Mouse (Mus musculus): ENCODE data around the gene Pdcd1lg2.
A peak's percentile ranks its signal among the peaks of the same experiment; 100 is the strongest.
"Not testable (repeated sequence)": the region's sequence is repeated elsewhere in the genome, so short reads cannot be mapped to it uniquely, and the experiment has no call there.

Pdcd1lg2 gene

DNA sequence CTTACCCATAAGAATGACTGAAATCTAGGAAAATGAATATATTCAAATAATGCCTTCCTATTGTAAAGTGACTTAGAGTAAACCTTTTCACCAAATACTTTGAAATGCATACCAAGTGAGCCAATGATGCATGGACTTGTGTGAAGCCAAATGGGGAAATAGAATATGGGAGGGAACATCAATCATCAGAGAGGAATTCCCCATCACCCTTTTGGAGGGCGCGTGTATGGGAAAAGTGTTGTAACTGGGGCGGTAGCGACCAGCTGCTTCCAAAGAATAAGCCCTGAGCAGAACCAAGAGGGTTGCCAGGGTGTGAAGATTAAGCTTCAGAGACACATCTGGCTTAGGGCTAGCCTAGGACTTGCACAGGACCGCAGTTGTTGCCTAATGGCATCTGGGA, 27.4 kb upstream of the Pdcd1lg2 start:
- no peak for DNase-seq (ENCODE audit: low spot score in 2 of 2)

DNA sequence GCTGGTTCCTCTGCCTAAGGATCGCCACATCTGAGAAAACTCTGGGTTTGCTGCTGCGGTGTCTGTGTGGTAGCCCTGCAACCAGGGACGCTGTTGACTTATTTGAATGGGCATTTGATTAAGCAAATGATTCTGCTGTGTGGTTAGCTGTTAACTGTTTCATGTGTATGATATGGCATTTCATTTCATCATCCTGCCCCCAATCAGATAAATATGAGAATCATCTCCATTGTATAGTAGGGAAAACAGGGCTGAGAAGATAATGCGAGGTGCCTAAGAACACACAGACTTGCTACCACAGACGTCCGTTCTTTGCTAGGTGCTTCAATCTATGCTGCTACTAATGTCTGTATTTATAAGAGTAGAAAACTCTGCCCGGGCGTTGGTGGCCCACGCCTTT, 26.3 kb upstream of the Pdcd1lg2 start:
- no peak for DNase-seq (ENCODE audit: low spot score in 2 of 2)

DNA sequence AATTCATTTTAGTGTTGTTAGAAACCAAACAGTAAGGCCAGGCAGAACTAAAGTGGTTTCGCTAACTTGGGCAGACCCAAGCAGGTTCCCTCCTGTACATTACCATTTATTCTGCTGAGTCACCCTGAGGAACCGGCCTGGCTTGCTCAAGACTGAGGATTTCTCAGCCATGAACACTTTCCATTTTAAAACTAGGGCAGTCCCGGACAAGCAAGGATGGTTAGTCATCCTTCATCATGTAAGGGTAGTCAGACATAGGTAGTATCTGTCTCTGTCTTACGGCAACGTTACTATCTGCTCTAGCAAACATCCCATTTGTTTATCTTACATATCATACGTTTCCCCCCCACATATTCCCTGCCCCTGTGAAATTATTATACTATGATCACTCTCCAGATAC, 25.7 kb upstream of the Pdcd1lg2 start:
- DNase-seq (ENCODE audit: low spot score in 2 of 2), result no peak

DNA sequence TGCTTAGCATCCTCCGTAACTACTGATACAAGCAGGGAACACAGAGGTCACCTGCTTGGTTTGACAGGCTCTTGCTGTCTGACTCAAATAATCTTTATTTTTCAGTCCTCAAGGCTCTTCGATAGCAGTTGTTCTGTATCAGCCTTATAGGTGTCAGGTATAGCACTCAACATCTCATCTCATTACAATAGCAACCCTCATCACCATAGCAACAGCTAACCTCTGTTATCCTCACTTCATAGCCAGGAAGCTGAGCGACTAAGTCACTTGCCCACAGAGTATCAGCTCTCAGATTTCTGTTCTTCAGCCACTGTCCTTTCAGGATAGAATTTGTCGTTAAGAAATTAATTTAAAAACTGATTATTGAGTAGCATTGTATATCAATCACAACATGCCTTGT, 24.9 kb upstream of the Pdcd1lg2 start:
- DNase-seq (ENCODE audit: low spot score in 2 of 2), result no peak

DNA sequence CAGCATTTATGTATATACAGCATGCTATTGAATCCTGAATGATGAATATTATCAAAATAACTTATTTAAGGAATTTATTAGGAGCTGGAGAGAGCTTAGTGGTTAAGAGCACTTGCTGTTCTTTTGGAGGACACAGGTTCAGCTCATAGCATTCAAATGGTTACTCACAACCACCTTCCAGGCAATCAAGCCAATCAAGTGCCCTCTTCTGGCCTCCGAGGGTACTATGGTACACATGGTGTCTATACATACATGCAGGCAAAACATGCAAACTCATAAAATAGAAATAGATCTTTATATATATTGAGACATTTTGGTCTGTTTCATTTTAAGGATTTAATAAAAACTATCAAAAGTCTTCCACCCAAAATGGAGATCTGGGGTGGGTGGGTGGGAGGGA, 21.9 kb upstream of the Pdcd1lg2 start:
- DNase-seq (ENCODE audit: low spot score in 2 of 2), result no peak

DNA sequence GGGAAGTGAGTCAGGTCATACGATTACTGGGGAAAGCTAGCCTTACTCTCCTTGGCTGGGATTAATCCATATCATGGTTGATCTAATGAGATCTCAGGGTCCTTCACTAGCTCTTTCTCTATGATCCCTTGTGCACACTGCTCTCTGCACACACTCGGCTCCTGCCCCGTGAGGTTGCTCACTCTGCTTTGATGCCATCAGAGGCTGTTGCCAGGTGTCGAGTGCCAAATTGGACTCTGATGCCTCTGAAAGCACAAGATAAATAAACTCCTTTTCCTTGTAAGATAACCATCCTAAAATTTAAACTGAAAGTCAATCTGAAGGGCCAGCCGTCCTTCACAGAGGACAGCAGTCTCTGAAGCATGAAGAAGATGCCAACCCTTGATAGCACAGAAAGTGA, 20.2 kb upstream of the Pdcd1lg2 start:
- no peak for DNase-seq (ENCODE audit: low spot score in 2 of 2)

DNA sequence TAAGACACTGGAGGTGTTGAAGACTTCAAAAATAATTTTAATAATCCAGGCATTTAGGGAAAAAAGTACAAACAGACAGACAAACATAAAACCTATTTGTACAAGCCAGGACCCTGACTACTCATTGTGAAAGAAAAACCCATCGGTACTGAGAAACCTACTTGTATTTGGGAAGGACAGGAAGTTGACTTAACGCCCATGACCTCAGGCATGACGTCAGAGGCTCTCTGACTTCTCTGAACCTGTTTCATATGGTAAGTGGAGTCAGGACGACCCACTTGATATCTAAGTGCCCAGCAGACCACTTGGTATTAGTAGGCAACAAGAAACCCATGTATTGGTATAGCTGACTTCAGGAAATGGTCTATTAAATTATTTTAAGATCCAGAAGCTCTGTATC, 19.4 kb upstream of the Pdcd1lg2 start:
- DNase-seq (ENCODE audit: low spot score in 2 of 2), result no peak

DNA sequence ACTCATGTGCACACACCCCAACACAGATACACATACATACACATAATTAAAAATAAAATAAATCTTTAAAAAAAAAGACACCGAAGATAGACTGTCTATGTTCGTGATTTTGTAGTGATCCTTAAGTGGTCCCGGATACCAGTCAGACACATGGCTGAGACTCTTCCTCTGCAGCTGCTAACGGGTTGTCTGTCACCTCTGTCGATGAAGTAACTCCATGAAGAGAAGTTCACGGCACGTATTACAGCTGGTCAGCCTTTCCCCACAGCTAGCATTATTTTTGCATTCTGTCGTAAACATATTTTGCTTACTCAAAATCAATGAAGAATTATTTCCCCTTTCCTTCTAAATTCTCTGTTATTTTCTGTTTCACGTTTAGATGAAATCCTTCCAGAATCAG, 17.4 kb upstream of the Pdcd1lg2 start:
- DNase-seq (ENCODE audit: low spot score in 2 of 2), result no peak

DNA sequence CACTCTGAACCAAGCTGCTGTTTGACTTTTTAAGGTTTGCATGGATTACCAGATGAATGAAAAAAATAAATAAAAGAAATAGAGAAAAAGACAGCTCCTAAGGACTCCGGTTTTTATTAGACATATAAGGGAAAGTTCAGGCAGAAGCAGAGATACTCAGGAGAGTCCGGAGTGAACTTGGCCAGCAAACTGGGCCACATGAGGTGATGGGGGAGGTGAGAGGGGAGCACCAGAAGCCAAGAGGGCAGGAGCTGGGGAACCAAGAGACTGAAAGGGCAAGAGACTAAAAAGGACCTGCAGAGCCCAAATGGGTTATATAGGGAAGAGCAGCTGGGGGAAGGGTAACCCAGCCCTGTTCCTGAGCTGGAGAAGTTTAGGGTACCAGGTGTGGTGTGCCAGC, 16.0 kb upstream of the Pdcd1lg2 start:
- no peak for DNase-seq (ENCODE audit: low spot score in 2 of 2)

DNA sequence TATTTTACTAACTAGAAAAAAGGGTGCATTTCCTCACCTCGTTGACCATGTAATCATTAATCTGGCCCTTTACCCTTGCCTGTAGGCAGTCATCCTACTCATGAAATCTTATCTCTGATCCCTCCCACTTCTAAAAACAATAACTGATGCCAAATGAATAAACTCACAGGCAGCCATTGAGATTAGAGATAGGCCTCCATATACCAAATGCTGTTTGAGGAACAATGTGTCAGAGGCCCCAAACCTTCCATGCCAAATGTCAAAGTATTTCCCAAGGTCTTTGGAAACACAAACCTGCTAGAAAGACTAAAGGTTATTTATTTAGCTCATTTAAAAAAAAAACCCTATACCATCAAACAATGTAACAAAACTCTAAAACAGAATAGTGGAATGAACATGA, 14.4 kb upstream of the Pdcd1lg2 start:
- DNase-seq (ENCODE audit: low spot score in 2 of 2), result no peak

DNA sequence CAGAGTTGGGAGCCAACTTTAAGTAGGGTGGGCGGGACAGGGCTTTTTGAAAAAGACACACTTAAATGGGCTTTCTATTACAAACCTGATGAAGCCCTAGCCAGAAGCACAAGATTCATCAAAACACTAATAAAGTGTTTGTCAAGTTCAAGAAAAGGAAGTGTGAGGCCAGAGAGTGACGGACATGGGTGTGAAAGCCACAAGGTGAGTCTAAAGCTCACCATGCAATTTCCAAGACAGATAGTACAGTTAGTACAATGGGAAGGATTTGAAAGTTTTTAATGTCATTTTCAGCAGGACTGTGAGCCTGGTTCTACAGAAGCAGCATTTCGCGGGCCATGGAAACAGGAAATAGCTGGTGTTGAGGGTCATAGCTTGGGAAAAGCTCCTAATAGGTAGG, 10.9 kb upstream of the Pdcd1lg2 start:
- DNase-seq (ENCODE audit: low spot score in 2 of 2), result no peak

DNA sequence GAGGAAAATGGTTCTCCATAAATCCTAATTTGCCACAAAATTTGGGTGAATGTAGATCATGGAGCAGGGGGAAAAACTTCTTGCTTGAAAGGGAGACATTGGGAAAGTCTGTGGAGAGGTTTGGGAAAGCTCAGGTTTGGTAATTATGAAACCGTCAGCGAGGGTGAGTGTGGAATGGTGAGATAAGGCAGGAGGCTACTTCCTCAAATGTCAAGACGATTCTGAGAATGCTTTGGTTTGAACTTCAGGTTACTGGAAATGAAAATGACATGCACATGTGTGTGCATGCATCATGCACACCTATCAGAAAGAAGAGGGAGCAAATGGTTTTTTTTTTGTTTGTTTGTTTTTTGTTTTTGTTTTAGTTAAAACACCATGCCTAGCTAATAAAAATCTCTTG, 10.3 kb upstream of the Pdcd1lg2 start:
- DNase-seq (ENCODE audit: low spot score in 2 of 2), result no peak

DNA sequence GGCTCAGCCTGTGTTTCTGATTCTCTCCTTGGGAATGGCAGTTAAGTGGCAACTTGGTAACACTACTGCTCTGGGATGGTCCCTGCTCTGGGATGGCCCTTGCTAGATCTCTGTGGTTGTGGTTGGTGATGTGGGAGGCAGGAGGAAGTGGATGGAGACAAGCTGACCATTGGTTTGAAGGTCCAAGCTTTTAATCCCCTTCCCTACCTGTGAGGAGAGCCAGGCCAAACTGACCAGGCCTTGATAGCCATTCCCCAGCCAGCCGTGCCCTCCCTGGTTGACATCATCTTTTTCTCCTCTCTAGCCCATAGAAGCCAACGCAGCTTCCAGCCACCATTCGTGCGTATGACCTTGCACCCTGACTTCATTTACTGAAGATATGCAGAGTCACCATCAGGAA, 8.1 kb upstream of the Pdcd1lg2 start:
- DNase-seq (ENCODE audit: low spot score in 2 of 2), result no peak

DNA sequence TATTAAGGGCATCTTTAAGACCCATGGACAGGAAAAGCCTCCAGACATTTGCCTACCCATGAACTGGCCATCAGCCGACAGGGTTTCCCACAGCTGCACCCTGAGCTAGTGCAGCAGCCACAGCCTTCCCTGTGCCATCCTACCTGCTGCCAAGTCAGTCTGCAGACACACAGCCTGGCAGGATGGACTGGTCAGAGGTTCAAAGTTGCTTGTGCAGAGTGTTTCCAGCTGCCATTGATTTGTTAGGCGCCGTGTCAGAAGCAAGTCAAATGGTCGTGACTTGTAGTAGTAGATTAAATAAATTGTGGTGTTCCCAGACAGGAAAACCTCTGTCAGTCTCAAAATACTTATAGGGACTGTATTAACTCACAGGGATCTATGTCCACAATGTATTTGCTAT, 7.5 kb upstream of the Pdcd1lg2 start:
- no peak for DNase-seq (ENCODE audit: low spot score in 2 of 2)

DNA sequence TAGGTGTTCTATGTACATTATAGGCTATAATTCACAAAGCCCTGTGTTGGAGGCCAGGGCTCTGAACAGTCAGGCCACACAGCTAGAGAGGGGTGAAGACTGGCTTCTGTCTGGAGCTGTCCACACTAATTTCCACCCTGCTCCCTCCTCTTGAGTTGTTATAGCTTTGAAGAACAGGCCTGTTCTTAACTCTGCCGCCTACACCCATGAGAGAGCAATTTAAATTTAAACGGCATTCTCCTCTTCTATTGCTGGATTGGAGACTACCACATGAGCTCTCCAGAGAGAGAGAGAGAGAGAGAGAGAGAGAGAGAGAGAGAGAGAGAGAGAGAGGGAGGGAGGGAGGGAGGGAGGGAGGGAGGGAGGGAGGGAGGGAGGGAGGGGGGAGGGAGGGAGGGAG, 5.3 kb upstream of the Pdcd1lg2 start:
- DNase-seq (ENCODE audit: low spot score in 2 of 2), result no peak

DNA sequence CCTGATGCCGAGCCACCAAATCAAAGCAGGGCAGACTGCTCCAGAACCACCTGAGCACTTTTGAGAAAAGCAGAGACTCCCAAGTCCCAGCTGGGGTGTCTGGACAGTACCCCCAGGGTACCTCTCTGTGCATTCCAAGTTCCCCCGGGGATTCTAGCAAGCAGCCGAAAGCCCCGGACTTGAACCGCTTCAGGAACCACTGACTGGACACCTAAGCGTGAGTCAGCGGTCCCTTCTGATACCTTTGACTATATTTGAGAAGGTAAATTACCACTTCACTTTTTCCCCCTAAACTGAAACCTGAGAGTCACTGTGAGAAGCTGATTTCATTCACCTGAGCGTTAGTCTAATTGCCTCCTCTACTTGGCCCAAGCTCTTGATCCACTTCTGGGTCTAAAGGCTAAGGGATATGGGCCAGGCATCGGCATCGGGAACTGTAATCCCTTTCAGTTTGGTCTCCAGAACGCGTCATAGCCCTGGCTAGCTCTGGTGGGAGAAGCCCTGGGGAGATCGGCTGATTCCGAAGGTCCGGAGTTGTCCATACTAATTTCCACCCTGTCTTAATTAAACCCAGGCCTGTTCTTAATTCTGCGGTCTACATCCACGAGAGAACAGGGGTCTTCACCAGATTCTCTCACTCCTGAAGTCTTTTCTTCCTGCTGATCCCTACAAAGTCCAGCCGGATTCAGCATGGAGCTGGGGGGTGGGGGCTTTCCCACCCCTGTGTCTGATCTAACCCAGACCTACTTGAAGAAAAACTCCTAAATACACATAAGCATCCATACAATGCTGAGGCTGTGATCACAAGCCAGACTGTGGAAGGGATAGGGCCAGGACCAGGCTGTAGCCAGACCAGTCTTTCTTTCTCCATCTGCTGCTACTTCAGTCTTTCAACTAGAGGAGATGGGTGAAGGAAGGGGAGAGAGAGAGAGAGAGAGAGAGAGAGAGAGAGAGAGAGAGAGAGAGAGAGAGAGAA, 4.4 kb upstream of the Pdcd1lg2 start:
- no peak for DNase-seq (ENCODE audit: low spot score in 2 of 2)

DNA sequence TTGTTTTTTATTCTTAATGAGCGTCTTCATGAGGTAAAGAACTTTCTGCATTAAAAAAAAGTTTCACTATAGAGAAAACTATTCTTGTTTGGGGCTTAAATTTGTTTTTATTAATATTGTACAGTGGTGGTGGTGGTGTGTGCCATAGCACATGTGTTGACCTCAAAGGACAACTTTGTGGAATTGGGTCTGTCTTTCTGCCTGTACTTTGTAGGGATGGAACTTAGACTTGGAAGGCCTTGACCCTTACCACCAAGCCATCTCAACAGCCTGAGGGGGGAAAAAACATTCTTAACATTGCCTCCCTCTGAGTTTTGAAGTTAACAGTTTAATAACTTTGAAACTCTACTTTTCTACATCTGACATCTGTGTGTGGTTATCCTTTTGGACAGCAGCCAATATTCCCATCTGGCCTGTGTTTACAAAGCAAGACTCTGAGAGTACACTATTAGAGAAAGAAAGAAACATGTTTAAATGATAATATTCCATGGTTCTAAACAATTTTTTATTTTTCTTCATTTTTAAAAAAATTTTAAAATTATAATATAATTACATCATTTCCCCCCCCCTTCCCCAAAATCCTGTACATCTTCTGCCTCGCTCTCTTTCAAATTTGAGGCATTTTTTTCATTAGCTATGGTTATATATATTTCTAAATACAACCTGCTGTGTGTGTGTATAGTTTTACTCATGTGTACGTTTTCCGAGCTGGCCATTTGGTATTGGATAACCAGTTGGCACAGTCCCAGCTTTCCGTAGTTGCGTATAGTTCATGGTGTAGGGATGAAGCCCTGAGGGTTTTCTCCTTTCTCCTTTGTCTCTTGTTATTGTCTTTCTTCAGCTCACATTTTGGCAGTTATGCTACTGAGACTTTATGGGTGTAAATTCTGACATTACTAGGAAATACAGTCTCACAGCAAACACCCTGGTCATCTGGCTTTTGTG, 2.0 kb downstream of the Pdcd1lg2 start:
- DNase-seq (ENCODE audit: low spot score in 2 of 2), result peak in 1 of 2 experiments; percentile 21

DNA sequence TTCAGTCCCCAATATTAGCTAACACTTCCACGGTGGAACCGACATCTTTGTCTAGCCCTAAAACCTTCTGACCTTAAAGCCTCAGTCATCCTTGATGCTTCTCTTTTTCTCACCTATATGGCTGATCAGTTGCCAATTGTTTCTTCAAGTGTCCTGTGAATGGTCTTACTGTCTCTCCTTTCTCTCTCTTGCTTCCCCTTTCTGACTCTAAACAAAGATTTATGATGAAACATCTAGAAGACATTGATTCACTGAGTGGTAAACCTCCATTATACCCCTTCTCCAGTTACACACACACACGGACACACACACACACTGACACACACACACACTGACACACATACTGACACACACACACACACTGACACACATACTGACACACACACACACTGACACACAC, 3.8 kb downstream of the Pdcd1lg2 start:
- DNase-seq (ENCODE audit: low spot score in 2 of 2), result no peak

DNA sequence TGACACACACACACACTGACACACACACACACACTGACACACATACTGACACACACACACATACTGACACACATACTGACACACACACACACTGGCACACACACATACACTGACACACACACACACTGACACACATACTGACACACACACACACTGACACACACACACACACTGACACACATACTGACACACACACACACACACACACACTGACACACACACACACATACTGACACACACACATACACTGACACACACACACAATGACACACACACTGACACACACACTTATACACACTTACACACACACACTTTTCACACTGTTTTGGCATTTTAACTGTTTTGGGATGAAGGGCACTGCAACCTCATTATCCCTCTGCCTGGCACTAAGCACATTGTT, 4.2 kb downstream of the Pdcd1lg2 start:
- not testable (repeated sequence) for DNase-seq (ENCODE audit: low spot score in 2 of 2)

DNA sequence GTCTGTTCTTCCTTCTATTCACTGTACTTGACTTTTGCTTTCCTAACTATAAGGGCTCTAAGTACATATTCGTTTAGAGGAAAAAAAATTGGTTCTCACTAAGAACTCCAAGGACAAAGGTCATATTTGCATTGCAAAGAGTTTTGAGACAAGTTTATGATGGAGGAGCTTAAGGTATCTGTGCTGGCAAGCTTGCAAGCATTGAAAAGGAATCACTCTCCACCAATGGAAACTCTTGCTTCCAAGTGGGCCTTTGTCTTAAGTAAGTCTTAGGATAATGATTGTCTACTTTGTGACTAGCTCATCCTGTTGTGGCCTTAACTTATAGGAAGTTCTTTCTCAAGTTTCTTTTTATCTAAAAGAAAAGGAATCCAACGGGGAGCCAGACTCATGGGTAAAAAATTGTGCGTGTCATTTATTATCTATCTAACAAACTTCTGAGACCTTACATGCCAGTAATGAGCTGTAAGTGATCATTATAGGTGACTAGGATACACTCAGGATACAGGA, 5.7 kb downstream of the Pdcd1lg2 start:
- no peak for DNase-seq (ENCODE audit: low spot score in 2 of 2)

DNA sequence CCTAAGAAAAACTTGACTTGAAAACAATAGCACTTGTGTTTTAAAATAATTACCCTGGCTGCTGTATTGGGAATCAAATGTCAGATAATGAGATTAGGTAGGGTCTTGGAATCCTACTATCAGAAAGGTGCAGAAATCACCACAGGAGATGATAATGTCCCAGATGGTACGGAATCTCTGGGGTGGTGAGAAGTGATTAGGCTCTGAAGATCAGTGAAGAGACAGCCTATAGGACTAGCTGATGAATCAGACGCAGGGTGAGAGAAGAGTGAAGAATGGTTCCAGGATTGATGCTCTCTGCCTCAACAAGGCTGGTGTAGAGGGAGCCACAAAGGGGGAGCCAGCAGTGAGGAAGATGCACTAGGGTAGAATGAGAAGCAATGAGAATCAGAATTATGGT, 6.5 kb downstream of the Pdcd1lg2 start:
- DNase-seq (ENCODE audit: low spot score in 2 of 2), result no peak

DNA sequence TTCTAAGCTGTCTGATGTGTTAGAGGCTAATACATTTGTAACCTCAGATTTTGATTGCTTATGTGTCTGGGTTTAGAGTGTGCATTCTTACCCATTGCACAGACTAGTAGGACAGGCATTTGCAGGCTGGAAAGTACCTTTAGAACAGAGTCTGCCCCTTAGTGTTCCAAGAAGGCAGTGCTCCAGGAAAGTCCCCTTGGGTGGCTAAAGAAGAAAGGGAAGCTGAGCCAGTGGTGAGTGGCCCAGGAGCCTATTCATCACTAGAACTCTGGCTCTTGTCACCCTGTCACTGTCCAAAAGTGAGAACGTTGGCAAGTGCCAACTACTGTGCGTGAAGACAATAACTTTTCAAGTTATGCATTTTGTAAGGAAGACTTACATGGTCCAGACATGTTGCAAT, 7.2 kb downstream of the Pdcd1lg2 start:
- DNase-seq (ENCODE audit: low spot score in 2 of 2), result no peak

All from heart, adult 9 months (tissue).